Mouse (Mus musculus) urinary bladder, postnatal 14 days (tissue): ENCODE data around the gene Ell.

Experiments
- DNase-seq: peaks from one replicate; pipeline ENCODE4 v3.0.0; 2021; ENCODE audit warnings: low spot score

Ell gene

GRCm38 (mm10) chr8:70538024-70538579, 1.2 kb upstream of the Ell start:
- DNase-seq: peak; percentile 76

GRCm38 (mm10) chr8:70538633-70539076, 602 bp upstream of the Ell start:
- peak; percentile 100 for DNase-seq

GRCm38 (mm10) chr8:70540013-70540506, 803 bp downstream of the Ell start:
- no peak for DNase-seq

- DNase-seq: peak; percentile 46
These were observed 1.3 kb downstream of the Ell start for GRCm38 (mm10) chr8:70540507-70541071.

GRCm38 (mm10) chr8:70541081-70541480, 1.8 kb downstream of the Ell start:
- no peak for DNase-seq

GRCm38 (mm10) chr8:70544200-70544687, 5.0 kb downstream of the Ell start:
- peak; percentile 67 for DNase-seq

- DNase-seq: no peak
These were observed 7.2 kb downstream of the Ell start for GRCm38 (mm10) chr8:70546412-70546811.

GRCm38 (mm10) chr8:70547762-70548161, 8.5 kb downstream of the Ell start:
- no peak for DNase-seq

GRCm38 (mm10) chr8:70549412-70550184, 10.3 kb downstream of the Ell start:
- no peak for DNase-seq

GRCm38 (mm10) chr8:70551558-70552161, 12.4 kb downstream of the Ell start:
- no peak for DNase-seq

GRCm38 (mm10) chr8:70552836-70553235, 13.6 kb downstream of the Ell start:
- no peak for DNase-seq

- peak; percentile 44 for DNase-seq
These were observed 14.5 kb downstream of the Ell start for GRCm38 (mm10) chr8:70553740-70554139.

GRCm38 (mm10) chr8:70555079-70555747, 16.0 kb downstream of the Ell start:
- DNase-seq: no peak

GRCm38 (mm10) chr8:70558334-70558733, 19.1 kb downstream of the Ell start:
- DNase-seq: peak; percentile 48

- no peak for DNase-seq
These were observed 19.7 kb downstream of the Ell start for GRCm38 (mm10) chr8:70558983-70559382.

- peak; percentile 54 for DNase-seq
These were observed 20.8 kb downstream of the Ell start for GRCm38 (mm10) chr8:70560096-70560495.

- no peak for DNase-seq
These were observed 21.3 kb downstream of the Ell start for GRCm38 (mm10) chr8:70560564-70560963.

GRCm38 (mm10) chr8:70561357-70561756, 22.1 kb downstream of the Ell start:
- no peak for DNase-seq

- DNase-seq: peak; percentile 64
These were observed 22.7 kb downstream of the Ell start for GRCm38 (mm10) chr8:70561809-70562535.

- no peak for DNase-seq
These were observed 23.5 kb downstream of the Ell start for GRCm38 (mm10) chr8:70562802-70563201.

GRCm38 (mm10) chr8:70563763-70564387, 24.6 kb downstream of the Ell start:
- no peak for DNase-seq
